Mouse (Mus musculus) 3134 (cell line): ENCODE results near the gene Calm1.

ENCODE experiments used
- DNase-seq: peaks from one replicate; pipeline ENCODE4 v3.0.0-alpha.2; 2011; ENCODE audit warnings: low spot score; ENCODE audit not compliant: insufficient read length; ENCODE audit errors: extremely low read depth

Calm1 gene

DNA sequence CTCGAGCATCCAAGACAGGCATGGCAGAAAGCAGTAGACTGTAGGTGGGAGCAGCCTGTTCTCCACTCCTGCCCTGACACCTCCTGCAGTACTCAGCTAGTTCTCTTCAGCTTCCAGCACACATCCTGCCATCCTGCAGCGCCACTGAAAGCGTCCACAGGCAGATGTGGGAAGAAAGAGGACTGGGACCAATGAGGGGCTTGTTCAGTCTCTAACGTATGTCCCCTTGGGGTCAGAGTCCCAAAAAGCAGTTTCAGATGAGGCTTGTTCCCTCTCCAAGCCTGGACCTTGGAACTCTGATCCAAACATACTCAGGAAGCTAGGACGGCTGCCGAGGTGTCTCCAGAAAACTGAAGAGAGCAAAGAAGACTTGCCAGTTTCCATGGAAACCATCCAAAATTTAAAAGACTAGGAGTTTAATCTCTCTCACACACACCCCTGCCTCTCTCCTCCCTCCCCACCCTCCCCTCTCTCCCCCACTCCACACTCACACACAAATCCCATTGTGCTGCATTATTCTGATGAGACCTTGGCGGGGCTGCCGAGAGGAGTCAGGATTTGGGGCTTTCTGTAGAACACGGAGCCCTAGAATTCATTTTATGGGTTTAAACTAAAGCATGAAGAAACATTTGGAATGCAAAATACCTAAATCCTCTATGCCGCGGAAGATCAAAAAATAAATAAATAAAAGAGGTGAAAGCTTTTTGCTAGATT lies 22.5 kb downstream of the Calm1 start:
- no peak for DNase-seq

DNA sequence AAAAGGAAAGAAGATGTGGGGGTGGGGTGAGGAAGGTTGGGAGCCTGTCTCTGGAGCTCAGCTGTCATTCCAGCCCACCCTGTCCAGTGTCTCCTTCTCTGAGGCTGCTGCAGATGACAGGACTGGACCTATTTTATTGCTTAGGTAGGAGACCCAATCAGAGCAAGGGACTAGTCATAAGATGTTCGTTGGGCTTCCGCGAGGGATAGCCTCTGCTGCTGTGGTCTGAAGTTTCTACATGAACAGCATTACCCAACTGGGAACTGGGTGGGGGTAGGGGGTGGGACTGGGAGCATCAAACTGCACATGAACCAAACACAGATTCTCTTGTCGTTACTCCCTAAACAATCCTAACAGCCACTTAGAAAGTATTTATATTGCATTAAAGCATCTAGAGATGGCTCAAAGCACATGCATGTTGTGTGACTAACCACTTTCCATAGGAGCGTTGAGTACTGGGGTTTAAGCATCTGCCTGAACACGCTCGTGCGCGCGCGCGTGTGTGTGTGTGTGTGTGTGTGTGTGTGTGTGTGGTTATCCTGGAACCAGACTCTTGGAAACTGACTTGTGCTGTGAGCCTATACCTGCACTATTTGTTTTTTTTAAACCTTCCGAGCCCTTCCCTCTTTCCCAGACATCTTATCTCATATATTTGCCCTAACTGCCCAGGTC lies 23.2 kb downstream of the Calm1 start:
- DNase-seq, result no peak

DNA sequence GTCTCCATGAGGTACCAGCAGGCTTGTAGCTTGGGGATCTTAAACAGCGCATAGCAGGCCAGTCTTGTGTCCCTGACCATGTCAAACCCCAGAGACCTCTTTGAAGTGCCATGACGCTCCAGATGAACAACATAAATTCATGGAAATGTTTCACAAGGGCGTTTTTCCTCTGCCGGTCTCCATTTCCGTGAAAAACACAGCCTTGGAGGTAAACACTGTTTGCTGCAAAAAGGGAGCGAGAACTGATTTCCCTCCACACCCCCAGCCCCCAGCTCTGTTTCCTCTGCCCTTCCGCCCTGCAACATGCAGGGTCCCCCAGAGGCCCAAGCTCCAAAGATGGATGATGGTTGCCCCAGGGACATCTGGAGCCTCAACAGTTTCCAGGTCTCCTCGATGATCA lies 24.3 kb downstream of the Calm1 start:
- no peak for DNase-seq

DNA sequence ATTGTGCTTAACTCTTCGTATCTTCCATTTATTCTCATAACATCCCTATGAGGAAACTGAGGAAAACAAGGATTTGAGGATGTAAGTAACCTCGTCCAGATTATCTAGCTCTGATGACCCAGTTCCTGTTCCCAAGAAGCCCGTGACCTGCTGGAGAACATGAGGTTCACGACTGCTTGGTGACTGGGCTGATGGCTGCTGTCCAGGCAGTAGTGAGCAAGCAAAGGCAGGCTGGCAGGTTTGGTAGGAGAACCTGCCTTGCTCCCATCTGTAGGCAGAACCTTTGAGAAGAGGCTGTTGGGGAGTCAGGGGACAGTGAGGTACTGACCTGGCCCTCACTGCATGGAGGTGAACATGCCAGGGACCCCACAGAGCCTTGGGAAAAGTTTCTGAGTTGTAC lies 26.0 kb downstream of the Calm1 start:
- no peak for DNase-seq

DNA sequence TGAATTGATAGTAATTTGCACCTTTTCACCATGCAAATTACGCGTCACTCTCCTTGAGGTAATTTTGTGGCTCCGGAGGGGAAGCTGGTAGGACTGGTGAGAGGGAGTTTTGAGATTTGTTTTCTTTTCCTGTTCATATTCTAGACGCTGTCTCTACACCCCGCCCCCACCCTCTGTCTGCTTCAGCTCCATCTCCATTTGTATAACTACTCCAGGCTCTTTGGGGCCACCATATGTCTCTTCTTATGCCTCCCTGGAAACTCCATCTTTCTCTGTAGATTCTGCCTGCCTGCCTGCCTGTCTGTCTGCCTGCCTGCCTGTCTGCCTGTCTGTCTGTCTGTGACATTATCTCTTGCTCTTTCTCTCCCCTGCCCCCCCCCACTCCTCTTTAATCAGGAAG lies 26.8 kb downstream of the Calm1 start:
- no peak for DNase-seq

DNA sequence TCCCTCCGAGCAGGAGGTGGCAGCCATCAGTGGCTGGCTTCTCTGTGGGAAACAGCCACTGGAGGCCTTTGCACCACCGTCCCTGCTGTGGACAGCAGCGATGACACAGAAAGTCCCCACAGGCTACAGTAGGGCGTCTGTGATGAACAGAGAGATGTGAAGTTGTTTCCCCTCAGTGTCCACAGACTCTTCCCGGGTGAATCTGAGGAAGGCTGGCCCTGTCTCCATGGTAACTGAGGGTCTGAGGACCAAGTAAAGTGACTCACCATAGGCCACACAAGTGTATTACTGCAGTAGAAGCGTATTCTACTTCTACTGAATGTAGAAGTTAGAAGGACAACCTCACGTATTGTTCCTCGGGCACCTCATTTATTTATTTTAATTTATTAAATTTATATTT lies 27.4 kb downstream of the Calm1 start:
- DNase-seq, result no peak

DNA sequence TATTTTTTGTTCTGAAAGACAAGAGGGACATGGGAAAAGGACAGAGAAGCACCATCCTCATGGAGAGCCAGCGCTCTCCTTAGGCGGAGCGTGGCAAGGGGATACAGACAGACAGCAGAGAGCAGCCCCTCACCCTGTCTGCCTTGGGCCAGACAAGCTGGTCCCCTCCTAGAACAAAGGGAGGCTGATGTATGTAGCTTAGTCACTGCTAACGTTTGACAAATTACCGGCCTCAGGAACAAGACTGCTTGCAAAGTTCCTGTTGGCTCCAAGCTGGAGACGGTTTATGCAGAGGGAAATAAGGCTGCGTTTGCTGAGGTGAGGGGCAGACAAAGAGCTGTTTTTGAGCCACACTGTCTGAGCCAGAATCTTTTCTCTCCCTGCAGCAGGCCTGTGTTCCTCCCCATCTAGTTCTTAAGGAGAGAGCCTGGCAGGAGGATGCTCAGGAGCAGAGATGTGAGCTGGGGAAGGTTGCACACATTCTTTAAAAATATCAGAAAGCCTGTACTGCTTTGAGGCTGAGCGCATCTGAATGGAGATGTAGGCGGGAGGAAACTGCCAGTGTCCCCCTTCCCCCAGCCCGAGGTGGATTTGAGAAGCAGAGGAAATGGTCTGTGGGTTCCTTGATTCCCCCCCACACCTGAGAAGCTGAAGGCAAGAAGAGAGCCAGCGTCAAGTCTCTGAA lies 28.9 kb downstream of the Calm1 start:
- no peak for DNase-seq

DNA sequence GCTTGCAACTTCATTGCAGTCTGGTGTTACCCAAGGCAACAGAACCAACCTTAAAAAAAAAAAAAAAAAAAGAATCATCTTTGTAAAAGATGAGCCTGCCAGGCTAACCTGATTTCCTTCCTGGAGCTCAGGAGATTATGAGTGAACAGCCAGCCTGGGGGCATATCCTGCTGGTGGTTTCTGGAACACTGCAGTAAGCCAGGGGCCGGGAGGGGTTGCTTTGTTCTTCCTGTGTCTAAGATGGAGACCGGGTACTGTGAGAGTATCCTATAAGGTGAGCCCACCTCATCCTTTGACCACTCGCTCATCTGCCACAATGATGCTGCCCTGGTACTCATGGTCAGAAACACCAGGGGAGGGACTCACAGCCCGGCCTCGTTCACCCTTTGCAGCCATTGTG lies 35.0 kb downstream of the Calm1 start:
- no peak for DNase-seq

DNA sequence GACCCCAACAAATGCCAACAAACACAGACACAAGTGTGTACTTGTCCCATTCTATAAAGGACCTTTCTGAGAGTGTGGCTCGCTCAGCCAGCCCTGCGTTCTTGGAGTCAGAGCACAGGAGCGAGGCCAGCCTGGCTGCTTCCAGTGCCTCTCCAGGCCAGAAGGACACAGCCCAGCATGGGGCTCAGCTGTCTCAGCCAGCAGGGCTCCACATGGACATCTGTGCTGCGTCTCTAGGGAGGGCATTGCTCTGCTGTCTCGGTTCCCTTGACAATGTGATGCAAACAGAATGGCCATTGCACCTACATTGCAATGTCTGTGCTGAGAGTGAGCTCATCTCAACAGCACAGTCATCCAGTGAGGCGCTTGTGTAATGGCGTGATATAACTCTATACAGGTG lies 35.7 kb downstream of the Calm1 start:
- no peak for DNase-seq

DNA sequence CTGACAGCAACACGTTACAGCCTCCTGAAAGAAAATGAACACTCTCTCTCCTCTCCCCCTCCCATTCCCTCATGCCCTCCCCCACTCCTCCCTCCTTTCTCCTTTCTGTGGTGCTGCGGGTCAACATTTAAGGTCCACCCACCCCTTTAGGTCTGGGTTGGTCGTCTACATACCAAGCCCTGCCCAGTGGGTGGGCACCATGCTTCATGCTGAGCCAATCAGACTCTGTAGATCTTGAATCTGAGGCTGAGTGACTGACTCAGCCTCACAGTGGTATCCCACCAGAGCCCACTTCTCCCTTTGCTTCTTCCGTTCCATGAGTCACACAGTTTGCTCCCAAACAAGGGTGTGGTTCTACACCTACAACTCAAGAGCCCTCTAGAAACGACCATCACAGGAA lies 36.2 kb downstream of the Calm1 start:
- no peak for DNase-seq

DNA sequence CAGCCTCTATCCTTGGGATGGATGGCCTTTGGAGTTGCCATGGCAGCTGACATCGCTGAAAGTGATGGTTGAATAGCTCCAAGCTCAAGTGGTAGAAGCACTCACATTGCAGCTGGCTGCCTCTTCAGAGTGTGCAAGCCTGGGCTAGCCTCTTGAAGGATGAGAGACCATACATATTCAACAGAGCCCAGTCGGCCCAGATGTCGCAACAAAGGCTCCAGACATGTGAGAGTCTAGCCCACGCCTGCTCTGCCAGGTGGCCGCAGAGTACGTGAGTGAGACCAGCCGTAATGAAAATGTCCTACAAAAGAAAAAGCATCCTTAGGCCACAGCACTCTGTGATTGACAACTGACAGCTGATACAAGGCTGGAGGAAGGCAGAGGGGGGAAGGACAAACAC lies 40.2 kb downstream of the Calm1 start:
- DNase-seq, result no peak

DNA sequence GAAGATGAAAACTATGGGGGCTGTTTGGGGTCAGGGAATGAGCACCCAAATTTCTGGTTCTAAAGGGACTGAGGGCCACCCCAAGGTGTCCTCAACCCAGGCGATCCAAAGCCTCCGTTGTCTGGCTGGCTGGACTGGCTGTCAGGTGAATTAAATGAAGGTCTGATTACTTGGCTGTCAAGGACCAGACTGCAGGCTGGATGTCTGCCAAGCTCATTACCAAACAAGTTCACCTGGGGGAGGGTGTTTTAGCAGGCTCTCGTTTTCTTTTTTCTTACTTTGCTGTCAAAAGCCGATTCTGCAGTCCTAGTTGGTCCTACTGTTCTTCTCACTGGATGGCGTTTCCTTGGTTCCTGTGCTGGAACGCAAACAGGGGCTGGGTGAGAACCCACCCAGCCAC lies 40.6 kb downstream of the Calm1 start:
- no peak for DNase-seq

DNA sequence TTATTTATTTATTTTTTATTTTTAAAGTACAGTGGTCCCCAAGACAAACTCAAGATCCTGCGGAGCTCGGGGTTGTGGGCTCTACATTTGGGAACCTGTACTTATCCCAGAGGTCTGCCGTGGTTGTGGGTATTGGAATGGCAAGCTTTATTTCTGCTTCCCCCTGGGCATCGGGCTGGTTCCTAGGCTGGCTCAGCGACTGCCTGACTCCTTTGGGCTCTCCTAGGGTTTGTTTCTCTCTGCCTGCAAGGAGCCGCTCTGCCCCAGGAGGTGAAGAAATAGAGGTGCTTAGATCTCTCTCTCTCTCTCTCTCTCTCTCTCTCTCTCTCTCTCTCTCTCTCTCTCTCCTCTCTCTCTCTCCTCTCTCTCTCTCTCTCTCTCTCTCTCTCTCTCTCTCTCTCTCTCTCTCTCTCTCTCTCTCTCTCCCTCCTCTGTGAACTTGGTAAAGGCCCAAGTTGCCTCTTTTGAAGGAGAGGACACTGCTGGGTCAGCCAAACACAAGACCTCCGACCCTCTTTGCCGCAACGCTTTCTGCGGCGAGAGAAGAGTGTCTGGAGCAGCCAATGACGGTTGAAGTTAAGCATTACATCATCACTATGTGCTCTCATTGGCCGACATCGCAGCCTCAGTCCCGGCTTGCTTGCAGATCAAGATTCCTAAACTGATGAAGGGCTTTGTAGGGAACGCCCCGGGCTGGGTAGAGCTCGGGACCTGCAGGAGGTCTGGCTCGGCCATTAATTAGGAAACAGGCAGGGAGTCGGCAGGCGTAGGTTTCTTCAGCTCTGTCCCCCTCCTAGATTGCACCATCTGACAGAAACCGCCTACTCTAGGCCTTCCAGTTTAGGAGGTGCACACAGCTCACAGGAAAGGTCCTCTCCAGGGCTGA lies 42.9 kb downstream of the Calm1 start:
- no peak for DNase-seq

DNA sequence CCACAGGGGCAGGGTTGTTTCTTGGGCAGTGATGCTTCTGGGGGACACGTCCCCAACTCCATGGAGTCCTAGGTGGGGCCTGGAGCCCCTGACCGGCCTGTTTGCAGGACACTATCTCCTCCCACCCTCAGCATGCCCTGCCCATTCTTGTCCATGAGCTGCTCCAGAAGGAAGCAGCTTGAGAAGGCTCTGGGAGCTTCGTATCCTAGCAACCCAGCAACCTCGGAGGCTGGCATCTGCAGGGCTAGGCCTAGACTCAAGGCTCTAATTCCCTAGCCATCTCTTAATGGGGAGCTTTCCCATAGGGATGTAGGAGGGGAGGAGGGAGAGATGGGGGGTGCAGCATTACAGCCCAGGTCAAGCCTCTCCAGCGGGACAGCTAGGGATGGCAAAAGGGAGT lies 45.3 kb downstream of the Calm1 start:
- no peak for DNase-seq

DNA sequence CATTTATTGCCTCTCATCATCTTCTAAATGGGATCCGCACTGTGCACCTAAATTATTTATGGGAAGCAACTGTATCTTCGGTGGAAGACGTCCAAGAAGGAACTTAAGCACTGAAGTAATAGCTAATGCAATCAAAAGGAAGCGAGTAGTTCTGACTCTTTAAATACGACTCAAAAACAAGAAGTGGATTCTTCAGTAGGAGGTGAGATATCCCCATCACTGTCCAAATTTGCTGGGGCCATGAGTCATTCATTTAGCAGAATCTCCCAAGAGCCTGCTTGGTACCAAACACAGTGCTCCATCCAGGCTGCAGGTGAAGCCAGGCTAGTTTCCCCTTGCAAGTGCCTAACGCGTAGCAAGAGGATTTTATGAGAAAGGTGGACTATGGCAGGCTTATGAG lies 49.9 kb downstream of the Calm1 start:
- DNase-seq, result no peak

DNA sequence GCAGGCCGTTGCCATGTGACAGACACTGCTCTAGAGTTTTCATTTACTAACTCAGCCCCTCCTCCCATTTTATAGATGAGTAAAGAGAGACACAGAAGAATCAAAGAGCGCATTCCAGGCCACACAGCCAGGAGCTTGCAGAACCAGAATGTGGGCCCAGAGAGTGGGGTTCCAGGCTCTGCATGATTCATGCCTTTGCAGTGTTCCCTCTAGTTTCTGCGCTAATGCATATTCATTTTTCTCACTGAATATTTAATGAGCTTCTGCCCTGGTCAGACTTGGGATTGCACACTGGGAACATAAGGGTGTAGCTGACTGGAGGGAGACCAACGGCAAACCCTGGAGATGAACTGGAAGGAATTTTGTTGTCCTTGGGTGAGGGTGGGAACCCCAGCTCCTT lies 55.2 kb downstream of the Calm1 start:
- DNase-seq, result no peak

DNA sequence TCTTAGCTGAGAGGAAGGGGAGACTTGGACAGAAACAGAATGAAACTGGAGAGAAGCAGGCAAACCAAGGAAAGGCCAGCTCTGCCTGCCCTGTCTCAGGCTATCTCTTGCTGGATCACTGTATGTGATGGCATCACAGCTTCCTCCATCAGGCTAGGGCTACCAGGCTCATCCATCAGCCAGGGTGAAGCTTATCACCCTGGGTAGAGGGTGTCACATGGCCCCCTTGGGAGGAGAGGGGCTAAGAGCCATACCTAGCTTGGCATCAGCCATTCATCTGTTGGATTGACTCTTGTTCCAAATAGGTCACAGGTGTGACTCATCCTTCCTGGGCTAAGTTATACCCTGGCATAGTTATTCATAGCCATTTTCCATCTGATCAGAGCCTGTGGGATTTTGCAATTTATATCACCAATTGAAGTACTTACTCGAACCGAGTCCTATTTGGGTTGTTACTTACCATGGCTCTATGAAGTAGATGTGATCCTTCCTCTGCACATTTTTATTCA lies 56.3 kb downstream of the Calm1 start:
- no peak for DNase-seq

DNA sequence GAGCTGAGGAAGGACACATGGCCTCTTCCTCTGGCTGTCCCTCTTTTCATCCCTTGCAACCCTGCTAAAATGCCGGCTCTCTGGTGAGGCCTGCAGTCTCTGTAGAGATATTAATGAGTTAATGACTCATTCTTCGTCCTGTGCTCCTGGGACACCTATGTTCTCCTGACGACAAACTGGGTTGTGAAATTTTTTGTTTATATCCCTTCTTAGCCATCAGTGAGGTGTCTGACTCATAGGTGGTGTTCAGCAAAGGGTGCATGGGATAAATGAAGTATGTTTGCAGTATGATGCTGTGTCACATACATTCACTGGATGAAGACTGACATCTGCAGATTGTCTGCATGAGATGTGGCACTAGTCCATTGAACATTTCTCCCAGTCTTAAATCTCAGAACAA lies 58.5 kb downstream of the Calm1 start:
- no peak for DNase-seq
